Mouse (Mus musculus): ENCODE measurements around the gene 1700029J07Rik. TPM values are rescaled to one million over a fixed set of nuclear protein-coding genes. Genes with fewer than 3 reads are reported as not detected.
A peak's percentile ranks its signal among the peaks of the same experiment; 100 is the strongest.

1700029J07Rik gene
- total and polyA plus RNA-seq, 3 experiments, result 0.85 to 2.1 (median 1.8) TPM

- peaks cover 2 to 19% of the 10 kb centered on the region in 2 experiments; a peak in 3 of 4 replicates for H3K4me1 ChIP-seq (ENCODE audit: control insufficient read depth in 1 of 2, insufficient read depth in 2 of 2)
Measured at GRCm38 (mm10) chr8:45990631-45991310, 15.7 kb upstream of the 1700029J07Rik start.

GRCm38 (mm10) chr8:45988189-45988588, 13.1 kb upstream of the 1700029J07Rik start:
- Histone ChIP-seq H3K9me3 (replicated peaks; ENCODE audit: low read length) (no peaks in the 10 kb centered on the region), H3K79me2 (replicated peaks; ENCODE audit: control insufficient read depth, extremely low read depth, insufficient read depth, poor library complexity, severe bottlenecking) (no peaks in the 10 kb centered on the region; the same call in 1 of the 2 replicates), H3K27me3 (replicated peaks) (no peaks in the 10 kb centered on the region), H3K36me3 (replicated peaks in 1 of 2; ENCODE audit: control insufficient read depth in 1 of 2, insufficient read depth in 1 of 2, low read length in 1 of 2) (peaks cover 22 to 58% of the 10 kb centered on the region in 2 experiments), H3K4me3 (replicated peaks in 1 of 3; ENCODE audit: low read depth in 2 of 3, low read length in 2 of 3, poor library complexity in 1 of 3) (no peak overlapping the region), H3K27ac (ENCODE audit: insufficient read depth, low read depth) (no peak overlapping the region), H3K4me2 (ENCODE audit: insufficient read depth, low read depth, poor library complexity, severe bottlenecking) (no peak overlapping the region), H3K9ac (ENCODE audit: insufficient read depth, low read depth) (no peak overlapping the region), H3K4me1 (ENCODE audit: control insufficient read depth in 1 of 2, insufficient read depth in 2 of 2) (peaks cover 2 to 19% of the 10 kb centered on the region in 2 experiments; a peak in 3 of 4 replicates)
- no peak for DNase-seq (ENCODE audit: extremely low read depth)
- in situ Hi-C loops (cut with MboI; ENCODE audit: low pct_ligation_motif_present, low pct_unique_long_range_greater_than_20kb, low sequenced_read_pairs), result no loop called here
- dilution Hi-C loops (cut with MboI; ENCODE audit: extremely low pct_ligation_motif_present, extremely low pct_unique_long_range_greater_than_20kb, low sequenced_read_pairs), result no loop called here
- TF ChIP-seq ZKSCAN1 (IDR thresholded peaks at IDR 0.05; ENCODE audit: borderline replicate concordance, low read depth, low read length) (no peak), MYC (IDR thresholded peaks at IDR 0.05; ENCODE audit: low read depth, low read length) (no peak), POLR2AphosphoS2 (IDR thresholded peaks at IDR 0.05; ENCODE audit: low read depth, low read length) (no peak), MXI1 (IDR thresholded peaks at IDR 0.05; ENCODE audit: low read depth, low read length) (no peak), EP300 (IDR thresholded peaks at IDR 0.05; ENCODE audit: low read length) (no peak), KAT2A (IDR thresholded peaks at IDR 0.05; ENCODE audit: insufficient replicate concordance, low read length) (no peak), HCFC1 (IDR thresholded peaks at IDR 0.05; ENCODE audit: low read depth, low read length) (no peak), GABPA (IDR thresholded peaks at IDR 0.05; ENCODE audit: insufficient replicate concordance, low read depth, low read length) (no peak), NRF1 (IDR thresholded peaks at IDR 0.05; ENCODE audit: low read depth, low read length) (no peak), CHD1 (IDR thresholded peaks at IDR 0.05; ENCODE audit: low read depth, low read length) (no peak), RCOR1 (conservative IDR thresholded peaks at IDR 0.05; ENCODE audit: low read depth, low read length) (no peak), NELFE (IDR thresholded peaks at IDR 0.05; ENCODE audit: low read depth, low read length) (no peak), MAX (IDR thresholded peaks at IDR 0.05; ENCODE audit: low read length) (no peak), UBTF (IDR thresholded peaks at IDR 0.05; ENCODE audit: low read depth, low read length) (no peak), MAFK (IDR thresholded peaks at IDR 0.05; ENCODE audit: insufficient replicate concordance, low read length) (no peak), SMC3 (IDR thresholded peaks at IDR 0.05; ENCODE audit: low read depth, low read length) (no peak), MAZ (IDR thresholded peaks at IDR 0.05; ENCODE audit: low read depth, low read length) (no peak), E2F4 (IDR thresholded peaks at IDR 0.05; ENCODE audit: insufficient replicate concordance, low read depth, low read length) (no peak), ZNF384 (IDR thresholded peaks at IDR 0.05; ENCODE audit: low read depth, low read length) (no peak), MEF2A (IDR thresholded peaks at IDR 0.05; ENCODE audit: borderline replicate concordance, low read depth, low read length) (no peak)

More at GRCm38 (mm10) chr8:45990631-45991310, 15.7 kb upstream of the 1700029J07Rik start:
- peaks cover 24 to 55% of the 10 kb centered on the region in 2 experiments for H3K36me3 ChIP-seq (replicated peaks in 1 of 2; ENCODE audit: control insufficient read depth in 1 of 2, insufficient read depth in 1 of 2, low read length in 1 of 2)
- in situ Hi-C loops (cut with MboI; ENCODE audit: low pct_ligation_motif_present, low pct_unique_long_range_greater_than_20kb, low sequenced_read_pairs) (loop anchor here (10.0 kb wide), 1 partner anchor 184 kb away; no protein-coding TSS in a partner anchor), dilution Hi-C loops (cut with MboI; ENCODE audit: extremely low pct_ligation_motif_present, extremely low pct_unique_long_range_greater_than_20kb, low sequenced_read_pairs) (no loop called here)
- H3K4me3 ChIP-seq (replicated peaks in 1 of 3; ENCODE audit: low read depth in 2 of 3, low read length in 2 of 3, poor library complexity in 1 of 3), result no peak overlapping the region
- DNase-seq (ENCODE audit: extremely low read depth), result peak; percentile 61
- TF ChIP-seq BHLHE40 (IDR thresholded peaks at IDR 0.05; ENCODE audit: low read depth, low read length) (no peak; the same call in 1 of the 2 replicates), EP300 (IDR thresholded peaks at IDR 0.05; ENCODE audit: low read length) (peak; percentile 55; the same call in 1 of the 2 replicates), MYC (IDR thresholded peaks at IDR 0.05; ENCODE audit: low read depth, low read length) (no peak), ETS1 (conservative IDR thresholded peaks at IDR 0.05; ENCODE audit: low read depth, low read length) (0 out of 2 replicates have a peak, but pooled peaks have one; percentile 19)
- no peaks in the 10 kb centered on the region; the same call in 1 of the 2 replicates for H3K79me2 ChIP-seq (replicated peaks; ENCODE audit: control insufficient read depth, extremely low read depth, insufficient read depth, poor library complexity, severe bottlenecking)
- H3K27ac ChIP-seq (ENCODE audit: insufficient read depth, low read depth), result peak overlapping the region; percentile 66
- peak overlapping the region; percentile 78; the same call in 1 of the 2 replicates for H3K4me2 ChIP-seq (ENCODE audit: insufficient read depth, low read depth, poor library complexity, severe bottlenecking)
- H3K9me3 ChIP-seq (replicated peaks; ENCODE audit: low read length), result no peaks in the 10 kb centered on the region
- H3K9ac ChIP-seq (ENCODE audit: insufficient read depth, low read depth), result no peak overlapping the region
- H3K27me3 ChIP-seq (replicated peaks), result no peaks in the 10 kb centered on the region
